Mouse (Mus musculus) lung, postnatal 0 days (tissue): ENCODE data around the gene Emc3. TPM values are rescaled to one million over a fixed set of nuclear protein-coding genes. Genes with fewer than 3 reads are reported as not detected.

Experiments used
- ATAC-seq: fragments of 200-750 bp; cut with Nextera tagmentation; 2 replicates; pipeline ENCODE4 v1.8.0; 2017; ENCODE audit warnings: moderate library complexity
- DNase-seq: peaks from one replicate; pipeline ENCODE4 v3.0.0-alpha.2; 2016; ENCODE audit warnings: low spot score
- H3K27ac ChIP-seq: fragments of 300-500 bp; sonication (generic); 2 replicates; pipeline ENCODE4 v1.5.1; 2014; ENCODE audit warnings: antibody characterized with exemption, mild to moderate bottlenecking, low read length, mixed read lengths
- H3K27me3 ChIP-seq: fragments of 300-500 bp; sonication (generic); replicated peaks from 2 replicates; pipeline ENCODE4 v1.6.1; 2014; ENCODE audit warnings: low read length, mixed read lengths; ENCODE audit not compliant: insufficient read depth
- H3K36me3 ChIP-seq: fragments of 300-500 bp; sonication (generic); 2 replicates; pipeline ENCODE4 v1.6.1; 2014; ENCODE audit warnings: low read length, mixed read lengths; ENCODE audit not compliant: insufficient read depth
- H3K4me1 ChIP-seq: fragments of 300-500 bp; sonication (generic); 2 replicates; pipeline ENCODE4 v1.6.1; 2014; ENCODE audit warnings: antibody characterized with exemption, low read depth, low read length, mixed read lengths; ENCODE audit not compliant: insufficient read depth
- H3K4me2 ChIP-seq: fragments of 300-500 bp; sonication (generic); replicated peaks from 2 replicates; pipeline ENCODE4 v1.6.1; 2014; ENCODE audit warnings: low read depth, mild to moderate bottlenecking, low read length, moderate library complexity, mixed read lengths
- H3K4me3 ChIP-seq: fragments of 300-500 bp; sonication (generic); 2 replicates; pipeline ENCODE4 v1.5.1; 2014; ENCODE audit warnings: low read depth, low read length
- H3K9ac ChIP-seq: fragments of 300-500 bp; sonication (generic); replicated peaks from 2 replicates; pipeline ENCODE4 v1.6.1; 2014; ENCODE audit warnings: low read depth, mild to moderate bottlenecking
- H3K9me3 ChIP-seq: fragments of 300-500 bp; sonication (generic); 2 replicates; pipeline ENCODE4 v1.6.1; 2016; ENCODE audit warnings: low read length, mixed read lengths
- CTCF ChIP-seq: IDR thresholded peaks from 2 replicates; pipeline ENCODE4 v1.5.1; 2016; ENCODE audit warnings: antibody characterized with exemption, mild to moderate bottlenecking
- EP300 ChIP-seq: IDR thresholded peaks from 2 replicates; pipeline ENCODE4 v1.6.1; 2016; ENCODE audit warnings: antibody characterized with exemption, mild to moderate bottlenecking, control low read depth
- WGBS: fragments of 180-500 bp; shearing (Covaris S2); extraction: QIAGEN DNeasy Blood & Tissue Kit; methylation state at CpG from one replicate; pipeline ENCODE4 v1.1.7; 2014; 5-methylcytosine and 5-hydroxymethylcytosine counted together
- polyA plus RNA-seq: library from polyadenylated mRNA; unstranded; fragments of >200 nt; fragmentation: Nextera tagmentation; extraction: Ambion mirVana; gene quantifications from 2 replicates; pipeline ENCODE4 v1.2.1, GENCODE M21; 2015

Gene Emc3
- polyA plus RNA-seq, 1 experiment from 2014 or later = 93.7 TPM

- H3K27ac ChIP-seq = no peak overlapping the region
- TF ChIP-seq CTCF = no peak
- TF ChIP-seq EP300 = no peak
- no peak overlapping the region for H3K4me2 ChIP-seq
- H3K9ac ChIP-seq = no peak overlapping the region
- 86% methylated on average over 6 of the region's 6 CpGs for WGBS
- DNase-seq (no peak), ATAC-seq (no peak)
- H3K27me3 ChIP-seq = no peaks in the 10 kb centered on the region
- H3K9me3 ChIP-seq = no peaks in the 10 kb centered on the region
- no peaks in the 10 kb centered on the region for H3K4me1 ChIP-seq
- no peaks in the 10 kb centered on the region for H3K36me3 ChIP-seq
- H3K4me3 ChIP-seq = no peak overlapping the region
Observed at GRCm38 (mm10) chr6:113541610-113542009, 10.2 kb upstream of the Emc3 start.

GRCm38 (mm10) chr6:113534886-113535285 lies 3.4 kb upstream of the Emc3 start:
- Histone ChIP-seq H3K36me3 (no peaks in the 10 kb centered on the region), H3K9ac (no peak overlapping the region), H3K27me3 (no peaks in the 10 kb centered on the region), H3K4me2 (no peak overlapping the region), H3K4me1 (no peaks in the 10 kb centered on the region; the same call in 1 of the 2 replicates), H3K4me3 (no peak overlapping the region), H3K9me3 (no peaks in the 10 kb centered on the region), H3K27ac (no peak overlapping the region)
- DNase-seq = no peak
- ATAC-seq = no peak
- 85% methylated on average over 7 of the region's 7 CpGs for WGBS
- TF ChIP-seq CTCF = no peak
- TF ChIP-seq EP300 = no peak

GRCm38 (mm10) chr6:113531840-113532404 lies 470 bp upstream of the Emc3 start:
- Histone ChIP-seq H3K4me1 (no peaks in the 10 kb centered on the region; the same call in 1 of the 2 replicates), H3K27me3 (no peaks in the 10 kb centered on the region), H3K4me3 (peak overlapping the region; percentile 88), H3K27ac (no peak overlapping the region), H3K9me3 (no peaks in the 10 kb centered on the region), H3K9ac (no peak overlapping the region), H3K36me3 (no peaks in the 10 kb centered on the region), H3K4me2 (peak overlapping the region; percentile 70)
- ATAC-seq = no peak
- WGBS = 7% methylated on average over 7 of the region's 7 CpGs
- no peak for DNase-seq
- no peak for TF ChIP-seq CTCF
- TF ChIP-seq EP300 = no peak

- Histone ChIP-seq H3K4me1 (no peaks in the 10 kb centered on the region), H3K27me3 (no peaks in the 10 kb centered on the region), H3K9ac (no peak overlapping the region), H3K27ac (no peak overlapping the region), H3K4me3 (no peak overlapping the region), H3K36me3 (peaks cover 35% of the 10 kb centered on the region), H3K9me3 (no peaks in the 10 kb centered on the region), H3K4me2 (no peak overlapping the region)
- no peak for ATAC-seq
- DNase-seq = no peak
- 67% methylated on average over 8 of the region's 8 CpGs for WGBS
- TF ChIP-seq EP300 = no peak
- TF ChIP-seq CTCF = no peak
Observed at GRCm38 (mm10) chr6:113523420-113523819, 8.0 kb downstream of the Emc3 start.

GRCm38 (mm10) chr6:113522310-113522709 lies 9.1 kb downstream of the Emc3 start:
- DNase-seq (no peak), ATAC-seq (no peak)
- 76% methylated on average over 1 of the region's 1 CpGs for WGBS
- H3K36me3 ChIP-seq = peaks cover 46% of the 10 kb centered on the region
- no peak overlapping the region for H3K9ac ChIP-seq
- no peaks in the 10 kb centered on the region for H3K27me3 ChIP-seq
- TF ChIP-seq EP300 = no peak
- no peak for TF ChIP-seq CTCF
- H3K4me2 ChIP-seq = no peak overlapping the region
- no peaks in the 10 kb centered on the region for H3K4me1 ChIP-seq
- H3K9me3 ChIP-seq = no peaks in the 10 kb centered on the region
- no peak overlapping the region for H3K4me3 ChIP-seq
- H3K27ac ChIP-seq = no peak overlapping the region

GRCm38 (mm10) chr6:113517434-113518080 lies 13.9 kb downstream of the Emc3 start:
- no peak overlapping the region for H3K27ac ChIP-seq
- ATAC-seq (no peak), DNase-seq (no peak)
- H3K27me3 ChIP-seq = no peaks in the 10 kb centered on the region
- no peak overlapping the region for H3K4me3 ChIP-seq
- no peaks in the 10 kb centered on the region for H3K9me3 ChIP-seq
- H3K4me1 ChIP-seq = no peaks in the 10 kb centered on the region
- peaks cover 71% of the 10 kb centered on the region for H3K36me3 ChIP-seq
- TF ChIP-seq CTCF = no peak
- TF ChIP-seq EP300 = no peak
- H3K9ac ChIP-seq = no peak overlapping the region
- H3K4me2 ChIP-seq = no peak overlapping the region
- WGBS = 84% methylated on average over 8 of the region's 8 CpGs
